Mouse (Mus musculus): ENCODE data around the gene Coa6. TPM values are rescaled to one million over a fixed set of nuclear protein-coding genes. Genes with fewer than 3 reads are reported as not detected.

The Coa6 gene
- polyA plus RNA-seq, 1 experiment from 2014 or later, result 39.6 TPM

GRCm38 (mm10) chr8:126420834-126421233, 1.5 kb upstream of the Coa6 start:
- Histone ChIP-seq H3K9me3 (replicated peaks) (no peaks in the 10 kb centered on the region), H3K4me1 (peaks cover 24% of the 10 kb centered on the region), H3K4me3 (no peak overlapping the region), H3K27me3 (replicated peaks) (no peaks in the 10 kb centered on the region), H3K36me3 (peaks cover 19% of the 10 kb centered on the region), H3K9ac (no peak overlapping the region), H3K4me2 (peak overlapping the region; percentile 94; the same call in 1 of the 2 replicates), H3K27ac (no peak overlapping the region)
- 76% methylated on average over 3 of the region's 3 CpGs for WGBS (ENCODE audit: insufficient replicate concordance)
- no peak for ATAC-seq

- peak; percentile 25 for ATAC-seq
- peak overlapping the region; percentile 85 for H3K4me3 ChIP-seq
- H3K36me3 ChIP-seq, result peaks cover 40% of the 10 kb centered on the region
- peak overlapping the region; percentile 83 for H3K9ac ChIP-seq
- H3K27me3 ChIP-seq (replicated peaks), result no peaks in the 10 kb centered on the region
- peaks cover 24% of the 10 kb centered on the region for H3K4me1 ChIP-seq
- 7% methylated on average over 9 of the region's 9 CpGs for WGBS (ENCODE audit: insufficient replicate concordance)
- peak overlapping the region; percentile 74; the same call in 1 of the 2 replicates for H3K27ac ChIP-seq
- H3K9me3 ChIP-seq (replicated peaks), result no peaks in the 10 kb centered on the region
- peak overlapping the region; percentile 94 for H3K4me2 ChIP-seq
These were observed 595 bp downstream of the Coa6 start for GRCm38 (mm10) chr8:126422920-126423300.

GRCm38 (mm10) chr8:126424163-126424562, 1.8 kb downstream of the Coa6 start:
- ATAC-seq, result no peak
- no peaks in the 10 kb centered on the region for H3K27me3 ChIP-seq (replicated peaks)
- H3K4me3 ChIP-seq, result no peak overlapping the region; the same call in 1 of the 2 replicates
- no peak overlapping the region for H3K9ac ChIP-seq
- peak overlapping the region; percentile 94; the same call in 1 of the 2 replicates for H3K4me2 ChIP-seq
- peaks cover 52% of the 10 kb centered on the region for H3K36me3 ChIP-seq
- H3K4me1 ChIP-seq, result peaks cover 24% of the 10 kb centered on the region
- no peaks in the 10 kb centered on the region for H3K9me3 ChIP-seq (replicated peaks)
- H3K27ac ChIP-seq, result no peak overlapping the region
- WGBS (ENCODE audit: insufficient replicate concordance), result 70% methylated on average over 4 of the region's 4 CpGs

GRCm38 (mm10) chr8:126424946-126425345, 2.6 kb downstream of the Coa6 start:
- Histone ChIP-seq H3K27me3 (replicated peaks) (no peaks in the 10 kb centered on the region), H3K27ac (no peak overlapping the region), H3K4me1 (peaks cover 24% of the 10 kb centered on the region), H3K4me2 (no peak overlapping the region), H3K36me3 (peaks cover 60% of the 10 kb centered on the region), H3K4me3 (no peak overlapping the region), H3K9ac (no peak overlapping the region), H3K9me3 (replicated peaks) (no peaks in the 10 kb centered on the region)
- ATAC-seq, result no peak
- WGBS (ENCODE audit: insufficient replicate concordance), result 70% methylated on average over 1 of the region's 1 CpGs

- H3K36me3 ChIP-seq, result peaks cover 95% of the 10 kb centered on the region
- H3K4me2 ChIP-seq, result no peak overlapping the region
These were observed 7.3 kb downstream of the Coa6 start for GRCm38 (mm10) chr8:126429635-126430034.

GRCm38 (mm10) chr8:126433827-126434226, 11.5 kb downstream of the Coa6 start:
- Histone ChIP-seq H3K9me3 (replicated peaks) (no peaks in the 10 kb centered on the region), H3K36me3 (peaks cover 93% of the 10 kb centered on the region), H3K4me3 (no peak overlapping the region), H3K4me1 (no peaks in the 10 kb centered on the region), H3K9ac (no peak overlapping the region), H3K27me3 (replicated peaks) (no peaks in the 10 kb centered on the region), H3K4me2 (no peak overlapping the region), H3K27ac (no peak overlapping the region)
- WGBS (ENCODE audit: insufficient replicate concordance), result 84% methylated on average over 7 of the region's 7 CpGs
- no peak for ATAC-seq

More at GRCm38 (mm10) chr8:126429635-126430034, 7.3 kb downstream of the Coa6 start:
- ATAC-seq, result no peak
- no peak overlapping the region for H3K4me3 ChIP-seq
- no peaks in the 10 kb centered on the region for H3K4me1 ChIP-seq
- H3K9ac ChIP-seq, result no peak overlapping the region
- 81% methylated on average over 5 of the region's 5 CpGs for WGBS (ENCODE audit: insufficient replicate concordance)
- H3K27me3 ChIP-seq (replicated peaks), result no peaks in the 10 kb centered on the region
- H3K9me3 ChIP-seq (replicated peaks), result no peaks in the 10 kb centered on the region
- H3K27ac ChIP-seq, result no peak overlapping the region

- no peak overlapping the region for H3K27ac ChIP-seq
- 63% methylated on average over 2 of the region's 2 CpGs for WGBS (ENCODE audit: insufficient replicate concordance)
- no peaks in the 10 kb centered on the region for H3K9me3 ChIP-seq (replicated peaks)
- peaks cover 76% of the 10 kb centered on the region for H3K36me3 ChIP-seq
- H3K4me2 ChIP-seq, result no peak overlapping the region
- H3K4me1 ChIP-seq, result no peaks in the 10 kb centered on the region
- ATAC-seq, result no peak
- no peak overlapping the region for H3K9ac ChIP-seq
- no peaks in the 10 kb centered on the region for H3K27me3 ChIP-seq (replicated peaks)
- no peak overlapping the region for H3K4me3 ChIP-seq
These were observed 16.6 kb downstream of the Coa6 start for GRCm38 (mm10) chr8:126438937-126439336.

GRCm38 (mm10) chr8:126451158-126451557, 28.8 kb downstream of the Coa6 start:
- H3K9ac ChIP-seq, result no peak overlapping the region
- ATAC-seq, result no peak
- no peaks in the 10 kb centered on the region for H3K9me3 ChIP-seq (replicated peaks)
- peaks cover 96% of the 10 kb centered on the region for H3K36me3 ChIP-seq
- no peak overlapping the region for H3K27ac ChIP-seq
- WGBS (ENCODE audit: insufficient replicate concordance), result 87% methylated on average over 8 of the region's 8 CpGs
- H3K27me3 ChIP-seq (replicated peaks), result no peaks in the 10 kb centered on the region
- H3K4me3 ChIP-seq, result no peak overlapping the region
- no peaks in the 10 kb centered on the region for H3K4me1 ChIP-seq
- no peak overlapping the region for H3K4me2 ChIP-seq

GRCm38 (mm10) chr8:126455383-126455782, 33.1 kb downstream of the Coa6 start:
- no peak overlapping the region for H3K4me3 ChIP-seq
- ATAC-seq, result 0 out of 2 replicates have a peak, but pooled peaks have one; percentile 15
- peaks cover 94% of the 10 kb centered on the region for H3K36me3 ChIP-seq

GRCm38 (mm10) chr8:126460274-126460673, 38.0 kb downstream of the Coa6 start:
- Histone ChIP-seq H3K36me3 (peaks cover 87% of the 10 kb centered on the region), H3K9ac (no peak overlapping the region), H3K27me3 (replicated peaks) (no peaks in the 10 kb centered on the region), H3K4me2 (no peak overlapping the region), H3K9me3 (replicated peaks) (no peaks in the 10 kb centered on the region), H3K4me1 (0 out of 2 replicates have a peak, but pooled peaks cover 10% of the 10 kb centered on the region), H3K27ac (no peak overlapping the region), H3K4me3 (no peak overlapping the region)
- 47% methylated on average over 3 of the region's 3 CpGs for WGBS (ENCODE audit: insufficient replicate concordance)
- ATAC-seq, result no peak

More at GRCm38 (mm10) chr8:126455383-126455782, 33.1 kb downstream of the Coa6 start:
- no peaks in the 10 kb centered on the region for H3K9me3 ChIP-seq (replicated peaks)
- 84% methylated on average over 7 of the region's 7 CpGs for WGBS (ENCODE audit: insufficient replicate concordance)
- H3K4me2 ChIP-seq, result no peak overlapping the region
- no peaks in the 10 kb centered on the region for H3K4me1 ChIP-seq
- no peaks in the 10 kb centered on the region for H3K27me3 ChIP-seq (replicated peaks)
- H3K9ac ChIP-seq, result no peak overlapping the region
- no peak overlapping the region for H3K27ac ChIP-seq

- Histone ChIP-seq H3K9ac (no peak overlapping the region), H3K4me2 (no peak overlapping the region), H3K4me3 (no peak overlapping the region), H3K9me3 (replicated peaks) (no peaks in the 10 kb centered on the region), H3K27ac (no peak overlapping the region), H3K4me1 (0 out of 2 replicates have a peak, but pooled peaks cover 10% of the 10 kb centered on the region), H3K36me3 (peaks cover 82% of the 10 kb centered on the region), H3K27me3 (replicated peaks) (no peaks in the 10 kb centered on the region)
- 67% methylated on average over 7 of the region's 7 CpGs for WGBS (ENCODE audit: insufficient replicate concordance)
- ATAC-seq, result peak; percentile 73
These were observed 39.4 kb downstream of the Coa6 start for GRCm38 (mm10) chr8:126461735-126462134.

- Histone ChIP-seq H3K36me3 (peaks cover 84% of the 10 kb centered on the region), H3K27me3 (replicated peaks) (no peaks in the 10 kb centered on the region), H3K27ac (no peak overlapping the region), H3K9ac (no peak overlapping the region), H3K9me3 (replicated peaks) (no peaks in the 10 kb centered on the region), H3K4me3 (no peak overlapping the region), H3K4me2 (no peak overlapping the region), H3K4me1 (0 out of 2 replicates have a peak, but pooled peaks cover 10% of the 10 kb centered on the region)
- no peak for ATAC-seq
- 73% methylated on average over 7 of the region's 7 CpGs for whole genome bisulfite sequencing (ENCODE audit: insufficient replicate concordance)
These were observed 41.8 kb downstream of the Coa6 start for GRCm38 (mm10) chr8:126464071-126464470.

Data from liver, embryonic 12.5 days (tissue).